Mouse (Mus musculus): ENCODE data around the gene Ciart. TPM values are rescaled to one million over a fixed set of nuclear protein-coding genes. Genes with fewer than 3 reads are reported as not detected.

The Ciart gene
- 0.77 and 1.00 TPM in 2 replicates for polyA plus RNA-seq (2015; fragmentation: Nextera tagmentation; extraction: Ambion mirVana)

DNA sequence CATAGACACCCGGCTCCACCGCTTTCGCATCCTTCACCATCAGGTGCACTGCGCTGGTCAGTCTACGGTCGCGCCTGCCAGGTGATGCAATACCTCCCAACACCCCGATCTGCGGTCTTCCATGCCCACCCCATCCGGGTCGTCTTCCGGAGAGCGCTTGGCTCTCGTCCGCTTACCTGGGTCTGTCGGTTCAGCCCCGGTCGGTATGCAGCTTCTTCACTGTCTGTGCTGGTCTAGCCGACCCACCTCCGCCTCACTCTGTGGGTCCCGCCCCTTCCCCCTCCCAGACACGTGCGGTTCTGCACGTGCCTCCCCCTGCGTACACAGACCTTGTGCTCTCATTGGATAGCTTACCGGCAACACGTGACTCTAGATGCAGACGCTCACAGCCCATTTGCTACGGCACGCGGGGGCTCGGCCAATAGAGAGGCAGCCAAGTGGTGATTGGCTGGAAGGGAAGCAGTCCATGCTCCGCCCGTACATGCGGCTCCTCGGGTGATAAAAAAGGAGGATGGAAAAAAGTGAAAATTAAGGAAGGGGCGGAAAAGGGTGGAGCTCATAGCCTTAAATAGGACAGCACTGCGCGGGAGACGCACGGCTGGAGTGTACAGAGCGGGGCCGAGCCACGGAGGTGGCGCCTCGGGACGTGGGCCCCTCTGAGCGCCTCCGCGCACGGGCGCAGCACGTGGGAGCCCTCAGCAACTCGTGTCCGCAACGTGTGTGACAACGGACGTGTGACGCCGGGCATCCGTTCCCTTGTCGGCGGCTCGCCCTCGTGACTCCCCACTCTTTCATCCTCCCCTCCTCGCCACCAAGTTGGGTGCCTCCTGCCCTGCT, at the start of gene Ciart:
TSS of gene Ciart (minus strand) at position 273 of the 837 bp plus-strand sequence.
- DNase-seq (peak; percentile 89), ATAC-seq (peak; percentile 93)
- Histone ChIP-seq H3K9me3 (ENCODE audit: low read length) (no peaks in the 10 kb centered on the region), H3K27me3 (ENCODE audit: insufficient read depth, low read length) (no peaks in the 10 kb centered on the region), H3K9ac (replicated peaks) (no peak within 1 kb of the TSS; the same call in 1 of the 2 replicates), H3K4me1 (ENCODE audit: insufficient read depth) (peaks cover 18% of the 10 kb centered on the region), H3K36me3 (replicated peaks; ENCODE audit: insufficient read depth, low read length) (no peaks in the 10 kb centered on the region), H3K4me2 (ENCODE audit: low read depth, low read length) (peak within 1 kb of the TSS; percentile 72), H3K4me3 (ENCODE audit: low read depth, low read length) (peak within 1 kb of the TSS; percentile 46), H3K27ac (ENCODE audit: low read depth) (peak within 1 kb of the TSS; percentile 22; the same call in 1 of the 2 replicates)
- TF ChIP-seq CTCF (IDR thresholded peaks at IDR 0.05; ENCODE audit: low read depth) = no peak
- WGBS (ENCODE audit: insufficient replicate concordance) = under 1% methylated on average over 50 of the region's 66 CpGs

DNA sequence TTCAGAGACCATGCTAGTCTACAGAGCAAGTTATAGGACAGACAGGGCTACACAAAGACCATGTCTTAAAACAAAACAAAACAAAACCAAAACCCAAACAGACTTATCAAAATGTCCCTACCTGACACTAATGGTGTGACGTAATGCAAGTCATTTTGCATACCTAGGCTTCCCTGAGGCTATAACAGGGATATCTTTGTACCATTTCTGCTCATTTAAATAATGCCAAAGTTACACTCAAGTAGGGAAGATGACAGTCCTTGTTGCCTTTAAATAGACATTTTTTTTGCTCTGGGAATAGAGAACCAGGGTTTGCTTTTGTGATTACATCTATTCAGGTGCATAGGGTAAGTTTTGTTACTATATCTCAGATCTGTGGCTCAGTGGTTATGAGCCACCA, 49.4 kb upstream of the Ciart start:
- Histone ChIP-seq H3K27me3 (ENCODE audit: insufficient read depth, low read length) (no peaks in the 10 kb centered on the region), H3K36me3 (replicated peaks; ENCODE audit: insufficient read depth, low read length) (peaks cover 26% of the 10 kb centered on the region), H3K9ac (replicated peaks) (no peak overlapping the region), H3K4me2 (ENCODE audit: low read depth, low read length) (peak overlapping the region; percentile 89), H3K4me1 (ENCODE audit: insufficient read depth) (peaks cover 17% of the 10 kb centered on the region), H3K4me3 (ENCODE audit: low read depth, low read length) (no peak overlapping the region; the same call in 1 of the 2 replicates), H3K27ac (ENCODE audit: low read depth) (no peak overlapping the region), H3K9me3 (ENCODE audit: low read length) (no peaks in the 10 kb centered on the region)
- no peak for DNase-seq
- WGBS (ENCODE audit: insufficient replicate concordance) = 84% methylated on average over 1 of the region's 1 CpGs
- no peak for ATAC-seq
- TF ChIP-seq EP300 (IDR thresholded peaks at IDR 0.05; ENCODE audit: low read depth) = no peak
- no peak for TF ChIP-seq CTCF (IDR thresholded peaks at IDR 0.05; ENCODE audit: low read depth)

DNA sequence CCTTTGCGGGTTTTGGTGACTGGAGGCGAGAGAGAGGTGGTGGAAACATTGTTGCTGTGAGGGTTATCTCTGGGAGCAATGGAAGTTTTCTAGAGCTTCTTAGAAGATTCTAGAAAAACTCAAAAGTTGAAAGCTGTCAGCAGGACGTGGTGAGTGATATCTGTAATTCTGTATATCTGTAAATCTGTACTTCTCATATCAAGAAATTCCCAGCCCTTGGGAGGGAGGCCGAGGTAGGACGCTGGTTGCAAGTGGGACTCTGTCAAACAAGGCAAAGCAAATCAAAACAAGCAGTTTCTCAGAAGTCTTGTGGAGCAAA, 48.4 kb upstream of the Ciart start:
- H3K4me3 ChIP-seq (ENCODE audit: low read depth, low read length) = peak overlapping the region; percentile 88
- no peak for ATAC-seq
- H3K9me3 ChIP-seq (ENCODE audit: low read length) = no peaks in the 10 kb centered on the region
- peak overlapping the region; percentile 97 for H3K9ac ChIP-seq (replicated peaks)
- H3K27ac ChIP-seq (ENCODE audit: low read depth) = peak overlapping the region; percentile 85
- H3K4me1 ChIP-seq (ENCODE audit: insufficient read depth) = peaks cover 17% of the 10 kb centered on the region
- no peak for DNase-seq
- peaks cover 23% of the 10 kb centered on the region for H3K36me3 ChIP-seq (replicated peaks; ENCODE audit: insufficient read depth, low read length)
- no peaks in the 10 kb centered on the region for H3K27me3 ChIP-seq (ENCODE audit: insufficient read depth, low read length)
- peak overlapping the region; percentile 89 for H3K4me2 ChIP-seq (ENCODE audit: low read depth, low read length)
- no peak for TF ChIP-seq EP300 (IDR thresholded peaks at IDR 0.05; ENCODE audit: low read depth)
- no peak for TF ChIP-seq CTCF (IDR thresholded peaks at IDR 0.05; ENCODE audit: low read depth)
- WGBS (ENCODE audit: insufficient replicate concordance) = 3% methylated on average over 5 of the region's 5 CpGs

DNA sequence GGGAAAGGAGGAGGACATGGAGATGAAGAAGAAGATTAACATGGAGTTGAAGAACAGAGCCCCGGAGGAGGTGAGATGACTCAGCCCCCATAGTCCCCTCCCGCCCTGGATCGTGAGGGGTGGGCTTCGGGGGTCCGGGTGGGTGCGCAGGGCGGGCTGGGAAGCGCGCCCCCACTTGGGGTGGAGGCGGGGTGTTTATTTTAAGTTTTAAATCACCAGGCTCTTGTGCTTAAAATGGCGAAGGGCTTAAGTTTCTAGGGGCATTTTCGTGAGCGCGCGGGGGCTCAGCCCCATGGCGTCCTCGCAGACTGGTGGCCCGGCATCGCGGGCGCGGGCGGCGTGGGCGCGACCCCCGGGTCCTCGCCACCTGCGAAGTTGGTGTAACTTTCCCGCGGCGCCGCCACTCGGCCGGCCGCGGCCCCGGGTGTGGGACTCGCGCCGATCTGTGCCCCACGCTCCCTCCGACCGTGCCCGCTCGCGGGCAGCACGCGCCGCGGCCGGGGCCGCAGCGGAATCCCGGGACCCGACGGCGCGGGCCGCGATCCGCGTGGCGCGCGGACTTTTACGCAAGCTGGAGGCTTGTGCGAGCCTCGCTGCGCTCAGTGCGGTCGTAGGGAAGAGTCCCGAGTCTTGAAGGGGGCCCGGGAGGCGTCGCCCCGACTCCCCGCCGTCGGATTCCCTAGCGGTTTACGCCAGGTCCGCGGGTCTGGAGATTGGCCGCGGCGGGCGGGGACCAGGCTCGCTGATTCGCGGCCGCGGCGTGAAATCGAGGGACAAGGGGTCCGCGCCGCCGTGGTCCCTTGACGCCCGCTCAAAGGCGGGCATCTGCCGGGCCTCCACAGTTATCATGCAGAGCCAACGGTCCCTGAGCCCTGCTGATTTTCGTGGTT, 47.8 kb upstream of the Ciart start:
- peak; percentile 14 for ATAC-seq

DNA sequence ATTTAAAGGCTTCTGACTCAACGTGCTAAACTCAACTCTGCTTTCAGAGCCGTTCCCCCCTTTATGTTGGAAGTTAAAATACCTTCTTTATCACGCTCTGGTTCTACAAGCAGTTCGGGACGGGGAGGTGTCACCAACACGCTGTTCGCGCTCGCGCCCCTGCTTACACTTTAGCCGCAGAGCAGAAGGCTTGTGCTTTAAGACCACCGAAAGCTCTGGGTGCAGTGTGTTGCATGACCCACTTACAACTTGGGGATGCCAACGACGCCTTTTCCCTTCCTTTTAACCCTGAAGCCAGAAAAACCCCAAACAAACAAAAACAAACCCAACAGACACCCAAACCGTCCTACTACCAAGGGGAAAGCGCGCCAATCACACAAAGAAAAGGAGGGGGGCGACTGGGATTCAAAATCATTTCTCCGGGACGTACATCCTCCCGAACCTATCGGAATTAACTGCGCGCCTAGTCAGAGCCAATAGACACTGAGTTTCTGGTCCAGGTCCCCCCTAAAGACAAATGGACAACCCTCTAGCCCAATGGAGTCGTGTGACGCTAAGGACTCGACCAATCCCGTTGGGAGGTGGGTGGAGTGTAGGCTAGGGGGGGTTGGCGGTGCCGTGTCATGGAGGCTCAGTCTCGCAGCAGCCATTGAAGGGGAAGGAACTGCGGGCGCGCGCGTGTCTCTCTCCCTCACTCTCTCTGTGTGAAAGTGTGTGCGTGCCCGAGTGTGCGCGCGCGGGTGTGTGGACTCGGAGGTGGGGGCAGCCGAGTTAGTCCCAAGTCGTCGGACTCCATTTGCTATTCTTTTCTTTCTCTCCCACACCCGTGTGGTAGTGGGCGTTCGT, 46.8 kb upstream of the Ciart start, which contains the start of gene Anp32e:
TSS of gene Anp32e (plus strand) at position 589 of the 846 bp plus-strand sequence.
- peak; percentile 97 for DNase-seq
- peaks cover 17% of the 10 kb centered on the region for H3K4me1 ChIP-seq (ENCODE audit: insufficient read depth)
- TF ChIP-seq CTCF (IDR thresholded peaks at IDR 0.05; ENCODE audit: low read depth) = no peak
- TF ChIP-seq EP300 (IDR thresholded peaks at IDR 0.05; ENCODE audit: low read depth) = peak; percentile 85; the same call in 1 of the 2 replicates
- peak; percentile 99 for ATAC-seq
- no peaks in the 10 kb centered on the region for H3K27me3 ChIP-seq (ENCODE audit: insufficient read depth, low read length)
- peak within 1 kb of the TSS; percentile 88 for H3K4me3 ChIP-seq (ENCODE audit: low read depth, low read length)
- peak within 1 kb of the TSS; percentile 89 for H3K4me2 ChIP-seq (ENCODE audit: low read depth, low read length)
- no peaks in the 10 kb centered on the region for H3K9me3 ChIP-seq (ENCODE audit: low read length)
- under 1% methylated on average over 49 of the region's 49 CpGs for WGBS (ENCODE audit: insufficient replicate concordance)
- peaks cover 8% of the 10 kb centered on the region for H3K36me3 ChIP-seq (replicated peaks; ENCODE audit: insufficient read depth, low read length)
- peak within 1 kb of the TSS; percentile 97 for H3K9ac ChIP-seq (replicated peaks)
- H3K27ac ChIP-seq (ENCODE audit: low read depth) = peak within 1 kb of the TSS; percentile 85

More for the DNA sequence above, 47.8 kb upstream of the Ciart start:
- Histone ChIP-seq H3K4me1 (ENCODE audit: insufficient read depth) (peaks cover 17% of the 10 kb centered on the region), H3K27ac (ENCODE audit: low read depth) (peak overlapping the region; percentile 85), H3K4me3 (ENCODE audit: low read depth, low read length) (peak overlapping the region; percentile 88), H3K9me3 (ENCODE audit: low read length) (no peaks in the 10 kb centered on the region), H3K36me3 (replicated peaks; ENCODE audit: insufficient read depth, low read length) (peaks cover 17% of the 10 kb centered on the region), H3K4me2 (ENCODE audit: low read depth, low read length) (peak overlapping the region; percentile 89), H3K27me3 (ENCODE audit: insufficient read depth, low read length) (no peaks in the 10 kb centered on the region), H3K9ac (replicated peaks) (peak overlapping the region; percentile 97)
- peak; percentile 78 for DNase-seq
- WGBS (ENCODE audit: insufficient replicate concordance) = under 1% methylated on average over 92 of the region's 105 CpGs
- TF ChIP-seq CTCF (IDR thresholded peaks at IDR 0.05; ENCODE audit: low read depth) (no peak), EP300 (IDR thresholded peaks at IDR 0.05; ENCODE audit: low read depth) (no peak)
